Mouse (Mus musculus) CH12.LX (cell line): ENCODE measurements around the gene Noto.
A peak's percentile ranks its signal among the peaks of the same experiment; 100 is the strongest.

ENCODE experiments used
- CHD2 ChIP-seq: IDR thresholded peaks from 2 replicates; pipeline ENCODE4 v1.6.1; 2011; ENCODE audit warnings: low read length, improper control_type of control experiment
- CTCF ChIP-seq, 2 experiments: IDR thresholded peaks in 1 of 2; conservative IDR thresholded peaks in 1 of 2; 2 replicates each; pipeline ENCODE4 v1.5.1; 2011 to 2012; ENCODE audit warnings: low read depth in 2 of 2, low read length in 2 of 2, improper control_type of control experiment in 1 of 2, inconsistent platforms in 1 of 2, mild to moderate bottlenecking in 1 of 2, moderate library complexity in 1 of 2
- EP300 ChIP-seq: IDR thresholded peaks from 2 replicates; pipeline ENCODE4 v1.6.1; 2011; ENCODE audit warnings: low read length, improper control_type of control experiment
- HCFC1 ChIP-seq: IDR thresholded peaks from 2 replicates; pipeline ENCODE4 v1.6.1; 2012; ENCODE audit warnings: low read depth, mild to moderate bottlenecking, inconsistent platforms, low read length, improper control_type of control experiment
- MAFK ChIP-seq: IDR thresholded peaks from 2 replicates; pipeline ENCODE4 v1.6.1; 2011; ENCODE audit warnings: low read length, improper control_type of control experiment; ENCODE audit not compliant: insufficient replicate concordance
- MAX ChIP-seq: IDR thresholded peaks from 2 replicates; pipeline ENCODE4 v1.6.1; 2011; ENCODE audit warnings: low read length, improper control_type of control experiment
- MEF2A ChIP-seq: IDR thresholded peaks from 2 replicates; pipeline ENCODE4 v1.6.1; 2014; ENCODE audit warnings: low read depth, mild to moderate bottlenecking, inconsistent platforms, low read length, improper control_type of control experiment, borderline replicate concordance
- POLR2A ChIP-seq: IDR thresholded peaks from 2 replicates; pipeline ENCODE4 v1.6.1; 2011; ENCODE audit warnings: low read depth, mild to moderate bottlenecking, improper control_type of control experiment, low read length
- RCOR1 ChIP-seq: conservative IDR thresholded peaks from 2 replicates; pipeline ENCODE4 v1.6.1; 2012; ENCODE audit warnings: low read depth, mild to moderate bottlenecking, inconsistent platforms, low read length, improper control_type of control experiment
- ZNF384 ChIP-seq: IDR thresholded peaks from 2 replicates; pipeline ENCODE4 v1.6.1; 2012; ENCODE audit warnings: low read depth, low read length, improper control_type of control experiment, inconsistent platforms

- TF ChIP-seq RCOR1 (no peak), MEF2A (no peak), CHD2 (no peak), CTCF (conservative IDR thresholded peaks at IDR 0.05 in 1 of 2, IDR thresholded peaks at IDR 0.05 in 1 of 2; ENCODE audit: low read depth in 2 of 2, low read length in 2 of 2) (peak in 1 of 2 experiments; percentile 91; a peak in 3 of 4 replicates), HCFC1 (no peak), EP300 (no peak), POLR2A (no peak), MAX (no peak), ZNF384 (no peak), MAFK (no peak)
Observed at GRCm38 (mm10) chr6:85391803-85392202, 31.9 kb upstream of the Noto start.
